Mouse (Mus musculus) stomach, embryonic 14.5 days (tissue): ENCODE results near the gene Gm11146. TPM values are rescaled to one million over a fixed set of nuclear protein-coding genes. Genes with fewer than 3 reads are reported as not detected.

Experiments used
- microRNA counts: library from miRNA; unstranded; fragments of <30 nt; microRNA quantifications from one replicate; lab custom pipeline; 2016
- microRNA-seq: library from miRNA; unstranded; fragments of <30 nt; microRNA quantifications from one replicate; pipeline ENCODE4, GENCODE M21; 2016
- polyA plus RNA-seq: library from polyadenylated mRNA; unstranded; fragments of >200 nt; fragmentation: Nextera tagmentation; extraction: Ambion mirVana; gene quantifications from 2 replicates; pipeline ENCODE4 v1.2.1, GENCODE M21; 2014

Gm11146 gene
- polyA plus RNA-seq, 1 experiment from 2014 or later: not detected

MicroRNAs encoded within 50 kb of the gene (microRNA counts, 519-probe panel; counts per million panel counts)
- microRNA mmu-miR-125b-5p (lab: Ali Mortazavi, UCI): 5,958 counts per million, percentile 100 among the panel's probes with 10 or more counts
- 4,882 counts per million, percentile 93 among the panel's probes with 10 or more counts for microRNA mmu-miR-99a (lab: Ali Mortazavi, UCI)

Small RNA genes lying within 50 kb of the gene (microRNA-seq; reads per million reads assigned to microRNA genes)
- gene Mir125b-2 (1,176 reads per million, percentile 73 among the genes with 10 or more reads in this experiment), gene Mir99a (104,903 reads per million, percentile 100 among the genes with 10 or more reads in this experiment), gene Mirlet7c-1 (178 reads per million, percentile 56 among the genes with 10 or more reads in this experiment)
